Comparison of ENCODE assay signal across 12 mouse cellular contexts in the genomic region with DNA sequence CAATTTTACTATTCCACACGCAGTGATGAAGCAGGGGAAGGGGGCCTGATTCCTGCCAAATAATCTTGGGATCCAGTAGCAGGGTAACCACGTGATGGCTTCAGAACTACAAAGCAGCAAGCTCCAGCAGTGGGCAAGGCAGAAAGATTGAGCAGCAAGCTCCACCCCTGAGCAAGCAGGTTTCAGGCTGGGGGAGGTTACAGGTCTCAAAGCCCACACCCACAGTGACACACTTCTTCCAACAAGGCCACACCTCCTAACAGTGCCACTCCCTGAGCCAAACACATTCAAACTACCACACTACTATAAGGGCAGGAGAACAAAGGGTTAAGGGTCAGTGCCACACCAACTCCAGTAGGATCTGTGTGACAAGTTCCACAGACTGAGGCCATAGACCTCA. TPM values are rescaled to one million over a fixed set of nuclear protein-coding genes. Genes with fewer than 3 reads are reported as not detected.
A peak's percentile ranks its signal among the peaks of the same experiment; 100 is the strongest.
DNase-seq lines count a peak whose midpoint lies in the region; ATAC-seq lines count a peak whose summit lies in the region.
"Had no signal": no experiment of that assay in that cellular context is flagged by ENCODE, and none has a peak within 500 bp of the region (broad histone marks: within the 10 kb centered on the region; RNA-seq: fewer than 3 reads in every experiment).

No protein-coding gene starts in this region.

- 0 out of 2 replicates have a peak overlapping the region, but pooled peaks have one; percentile 4 for H3K4me3 ChIP-seq in liver, embryonic 15.5 days (replicated peaks)
- H3K4me3 ChIP-seq: lung, embryonic 15.5 days had no signal

- H3K9me3 ChIP-seq in liver, embryonic 15.5 days (replicated peaks), result no peaks in the 10 kb centered on the region
- H3K9me3 ChIP-seq: lung, embryonic 15.5 days had no signal

- peak; percentile 61 for DNase-seq in 3T3-L1 (ENCODE audit: low read depth, low spot score)
- DNase-seq in CD4-positive, CD25-positive, alpha-beta regulatory T cell, adult 2 months (ENCODE audit: low read depth, low spot score), result peak; percentile 38
- DNase-seq in neural tube, embryonic 10.5 days (ENCODE audit: extremely low spot score, low spot score), result no peak
- DNase-seq in frontal cortex, postnatal 36 days (ENCODE audit: low spot score in 2 of 2), result no peak
- no peak for DNase-seq in thymus, postnatal 14 days
- no peak for DNase-seq in thymus, postnatal 25 days
- DNase-seq: cerebellum, postnatal 36 days; spleen, adult 18-20 months had no signal

- peaks cover 27% of the 10 kb centered on the region for H3K4me1 ChIP-seq in liver, embryonic 15.5 days (replicated peaks)
- H3K4me1 ChIP-seq: lung, embryonic 15.5 days had no signal

- H3K9ac ChIP-seq in liver, embryonic 15.5 days, result peak overlapping the region; percentile 35; the same call in 1 of the 2 replicates
- H3K9ac ChIP-seq: lung, embryonic 15.5 days had no signal

- peaks cover 6% of the 10 kb centered on the region for H3K36me3 ChIP-seq in liver, embryonic 15.5 days (replicated peaks)

- 30% methylated on average over 2 of the region's 2 CpGs for whole genome bisulfite sequencing in liver, embryonic 15.5 days (ENCODE audit: insufficient replicate concordance)

- H3K4me2 ChIP-seq in liver, embryonic 15.5 days, result peak overlapping the region; percentile 27; the same call in 1 of the 2 replicates
- H3K4me2 ChIP-seq: lung, embryonic 15.5 days had no signal

- H3K27ac ChIP-seq in liver, embryonic 15.5 days (replicated peaks), result no peak overlapping the region
- H3K27ac ChIP-seq: hindbrain, postnatal 0 days; lung, embryonic 15.5 days had no signal

- 0 out of 2 replicates have a peak, but pooled peaks cover 7% of the 10 kb centered on the region for H3K27me3 ChIP-seq in liver, embryonic 15.5 days
- H3K27me3 ChIP-seq: lung, embryonic 15.5 days had no signal

- ATAC-seq in erythroblast, adult 5-6 weeks (replicated peaks; ENCODE audit: low FRiP score, poor library complexity, severe bottlenecking), result peak; percentile 57
- ATAC-seq in liver, embryonic 15.5 days (ENCODE audit: insufficient read depth), result peak; percentile 57
- ATAC-seq: hindbrain, postnatal 0 days had no signal

RNA-seq across cellular contexts. Expression of gene Mxd3, which starts 9.6 kb away (rescaled TPM):
- total RNA-seq in erythroblast, adult 5-6 weeks (2015; ENCODE audit: low replicate concordance), result 14.2 and 15.0 TPM in 2 replicates
- 20.1 and 28.7 TPM in 2 replicates for total RNA-seq in erythroblast, adult 5-6 weeks (2017; ENCODE audit: low replicate concordance)
- polyA plus RNA-seq in liver, embryonic 15.5 days (2015; fragmentation: Nextera tagmentation; extraction: Ambion mirVana), result 28.8 and 33.6 TPM in 2 replicates

RNA-seq across cellular contexts. Expression of gene Rab24, which starts 17.5 kb away (rescaled TPM):
- 44.1 and 62.1 TPM in 2 replicates for total RNA-seq in erythroblast, adult 5-6 weeks (2015; ENCODE audit: low replicate concordance)
- total RNA-seq in erythroblast, adult 5-6 weeks (2017; ENCODE audit: low replicate concordance), result 12.9 and 19.2 TPM in 2 replicates
- polyA plus RNA-seq in liver, embryonic 15.5 days (2015; fragmentation: Nextera tagmentation; extraction: Ambion mirVana), result 48.6 and 51.3 TPM in 2 replicates

RNA-seq across cellular contexts. Expression of gene Prelid1, which starts 19.0 kb away (rescaled TPM):
- total RNA-seq in erythroblast, adult 5-6 weeks (2015; ENCODE audit: low replicate concordance), result 130 and 134 TPM in 2 replicates
- 36.8 and 38.1 TPM in 2 replicates for total RNA-seq in erythroblast, adult 5-6 weeks (2017; ENCODE audit: low replicate concordance)
- 211 and 230 TPM in 2 replicates for polyA plus RNA-seq in liver, embryonic 15.5 days (2015; fragmentation: Nextera tagmentation; extraction: Ambion mirVana)

RNA-seq across cellular contexts. Expression of gene Lman2, which starts 23.3 kb away (rescaled TPM):
- 19.6 and 20.2 TPM in 2 replicates for total RNA-seq in erythroblast, adult 5-6 weeks (2015; ENCODE audit: low replicate concordance)
- 31.8 and 33.4 TPM in 2 replicates for total RNA-seq in erythroblast, adult 5-6 weeks (2017; ENCODE audit: low replicate concordance)
- polyA plus RNA-seq in liver, embryonic 15.5 days (2015; fragmentation: Nextera tagmentation; extraction: Ambion mirVana), result 58.8 and 62.1 TPM in 2 replicates

RNA-seq across cellular contexts. Expression of gene Rgs14, which starts 30.3 kb away (rescaled TPM):
- 9.0 and 14.2 TPM in 2 replicates for total RNA-seq in erythroblast, adult 5-6 weeks (2015; ENCODE audit: low replicate concordance)
- total RNA-seq in erythroblast, adult 5-6 weeks (2017; ENCODE audit: low replicate concordance), result 7.8 and 7.9 TPM in 2 replicates
- polyA plus RNA-seq in liver, embryonic 15.5 days (2015; fragmentation: Nextera tagmentation; extraction: Ambion mirVana), result 2.2 and 2.9 TPM in 2 replicates

Comparison
In these comparisons a context has a peak if more than half of its experiments do, and no peak if none do; other contexts are left out.
1. DNase-seq: peak in 3T3-L1 (single experiment) and CD4-positive, CD25-positive, alpha-beta regulatory T cell, adult 2 months (single experiment); none in neural tube, embryonic 10.5 days (single experiment), frontal cortex, postnatal 36 days (0 of 2), thymus, postnatal 14 days (single experiment) and thymus, postnatal 25 days (single experiment).